In genomic region chr12:71136974-71137491, GRCm38 (mm10) we compare ENCODE assay signal across 8 mouse cellular contexts. TPM values are rescaled to one million over a fixed set of nuclear protein-coding genes. Genes with fewer than 3 reads are reported as not detected.
A peak's percentile ranks its signal among the peaks of the same experiment; 100 is the strongest.
DNase-seq lines count a peak whose midpoint lies in the region; ATAC-seq and TF ChIP-seq lines count a peak whose summit lies in the region.

No protein-coding gene starts in this region.

- TF ChIP-seq POLR2A in cortical plate, adult 2 months (IDR thresholded peaks at IDR 0.05; ENCODE audit: extremely low read depth, insufficient read depth, low read length), result peak; percentile 61; the same call in 1 of the 2 replicates

- peaks cover 2% of the 10 kb centered on the region; the same call in 1 of the 2 replicates for H3K4me1 ChIP-seq in cortical plate, adult 2 months (ENCODE audit: control insufficient read depth, insufficient read depth, low read length)

- peak overlapping the region; percentile 82 for H3K4me3 ChIP-seq in cortical plate, adult 2 months (ENCODE audit: insufficient read depth, low read length)

- no peak overlapping the region for H3K27ac ChIP-seq in cortical plate, adult 2 months (ENCODE audit: insufficient read depth, low read length)

- peak; percentile 64 for ATAC-seq in activated CD4-positive, CD25-positive, alpha-beta regulatory T cell, adult 4 months
- ATAC-seq in megakaryocyte progenitor cell, adult 5-6 weeks (replicated peaks; ENCODE audit: poor library complexity), result peak; percentile 81

- peak; percentile 49 to 61 for DNase-seq in gastrocnemius, adult 8-10 months (ENCODE audit: low spot score in 2 of 2)
- DNase-seq in hindlimb bud, embryonic 11.5 days (ENCODE audit: extremely low spot score, low read depth, low spot score), result peak; percentile 93
- peak; percentile 61 to 70 for DNase-seq in left cerebral cortex, adult 8-10 months (ENCODE audit: low spot score in 2 of 2)
- DNase-seq in right cerebral cortex, postnatal 25 days, result peak; percentile 70
- peak; percentile 66 to 81 for DNase-seq in urinary bladder, postnatal 4 days (ENCODE audit: low spot score in 2 of 2)

- TF ChIP-seq CTCF in cortical plate, adult 2 months (IDR thresholded peaks at IDR 0.05; ENCODE audit: extremely low read depth, insufficient read depth, low read length), result no peak

RNA-seq across cellular contexts. Expression of gene 2700049A03Rik, which starts 0.4 kb away (rescaled TPM):
- 10 to 100 TPM in 1 of 2 experiments, 1 to 10 TPM in 1; 8.0 to 10.8 TPM for polyA plus RNA-seq in activated CD4-positive, CD25-positive, alpha-beta regulatory T cell, adult 4 months (2017; shearing (Covaris generic))
- polyA plus RNA-seq in cortical plate, adult 2 months (2012; rRNA removed), result 5.3 and 5.5 TPM in 2 replicates
- total RNA-seq in gastrocnemius, adult 8-10 months (2022), result 1 to 10 TPM; 4.0 to 5.3 (median 4.2) TPM
- total RNA-seq in left cerebral cortex, adult 8-10 months (2022), result 1 to 10 TPM; 4.0 to 6.7 (median 4.8) TPM
- 19.4 and 20.3 TPM in 2 replicates for total RNA-seq in megakaryocyte progenitor cell, adult 5-6 weeks (2015)
- 10.9 and 16.3 TPM in 2 replicates for total RNA-seq in megakaryocyte progenitor cell, adult 5-6 weeks (2017)

RNA-seq across cellular contexts. Expression of gene Timm9, which starts 0.5 kb away (rescaled TPM):
- 10 to 100 TPM; 33.1 to 38.3 TPM for polyA plus RNA-seq in activated CD4-positive, CD25-positive, alpha-beta regulatory T cell, adult 4 months (2017; shearing (Covaris generic))
- polyA plus RNA-seq in cortical plate, adult 2 months (2012; rRNA removed), result 78.9 and 85.0 TPM in 2 replicates
- total RNA-seq in gastrocnemius, adult 8-10 months (2022), result 10 to 100 TPM; 24.4 to 32.6 (median 26.6) TPM
- 10 to 100 TPM; 52.5 to 59.5 (median 55.9) TPM for total RNA-seq in left cerebral cortex, adult 8-10 months (2022)
- 97.0 and 102 TPM in 2 replicates for total RNA-seq in megakaryocyte progenitor cell, adult 5-6 weeks (2015)
- 60.6 and 76.3 TPM in 2 replicates for total RNA-seq in megakaryocyte progenitor cell, adult 5-6 weeks (2017)

RNA-seq across cellular contexts. Expression of gene Tomm20l, which starts 25.8 kb away (rescaled TPM):
- polyA plus RNA-seq in activated CD4-positive, CD25-positive, alpha-beta regulatory T cell, adult 4 months (2017; shearing (Covaris generic)), result not detected
- polyA plus RNA-seq in cortical plate, adult 2 months (2012; rRNA removed), result not detected in 2 replicates
- total RNA-seq in gastrocnemius, adult 8-10 months (2022), result not detected
- not detected for total RNA-seq in left cerebral cortex, adult 8-10 months (2022)
- total RNA-seq in megakaryocyte progenitor cell, adult 5-6 weeks (2015), result not detected in 2 replicates
- not detected in 2 replicates for total RNA-seq in megakaryocyte progenitor cell, adult 5-6 weeks (2017)
